10 mouse cellular contexts compared by ENCODE assay signal in genomic region chr8:11730271-11730940, GRCm38 (mm10). TPM values are rescaled to one million over a fixed set of nuclear protein-coding genes. Genes with fewer than 3 reads are reported as not detected.
DNase-seq lines count a peak whose midpoint lies in the region; ATAC-seq and TF ChIP-seq lines count a peak whose summit lies in the region.
"Had no signal": no experiment of that assay in that cellular context is flagged by ENCODE, and none has a peak within 500 bp of the region (broad histone marks: within the 10 kb centered on the region; RNA-seq: fewer than 3 reads in every experiment).

No protein-coding gene starts in this region.

- peak; percentile 66 for DNase-seq in NIH3T3 (ENCODE audit: low read depth)
- DNase-seq in embryo, embryonic 10 days (ENCODE audit: low spot score) = peak; percentile 30
- no peak for DNase-seq in heart, postnatal 0 days (ENCODE audit: low spot score)
- no peak for DNase-seq in left cerebral cortex, postnatal 4 days
- no peak for DNase-seq in ovary, postnatal 14 days (ENCODE audit: low spot score)
- no peak for DNase-seq in adrenal gland, adult 18-20 months (ENCODE audit: low spot score in 2 of 2)
- DNase-seq: cerebellum, adult 9-10 months had no signal

- no peaks in the 10 kb centered on the region for H3K36me3 ChIP-seq in heart, postnatal 0 days (replicated peaks; ENCODE audit: control insufficient read depth, insufficient read depth, low read length)
- H3K36me3 ChIP-seq in limb, embryonic 15.5 days = no peaks in the 10 kb centered on the region

- peak overlapping the region; percentile 43 for H3K27ac ChIP-seq in heart, postnatal 0 days (ENCODE audit: low read depth)
- peak overlapping the region; percentile 76 for H3K27ac ChIP-seq in limb, embryonic 15.5 days

- no peak for TF ChIP-seq EP300 in heart, postnatal 0 days (IDR thresholded peaks at IDR 0.05; ENCODE audit: low read depth)

- no peak overlapping the region; the same call in 1 of the 2 replicates for H3K9ac ChIP-seq in heart, postnatal 0 days (replicated peaks; ENCODE audit: low read depth, low read length)
- no peak overlapping the region for H3K9ac ChIP-seq in limb, embryonic 15.5 days

- peaks cover 25% of the 10 kb centered on the region for H3K27me3 ChIP-seq in heart, postnatal 0 days (ENCODE audit: control insufficient read depth, insufficient read depth, low read length)
- H3K27me3 ChIP-seq in limb, embryonic 15.5 days = peaks cover 36% of the 10 kb centered on the region

- no peak for ATAC-seq in heart, postnatal 0 days (ENCODE audit: insufficient read depth, low read depth)
- ATAC-seq in limb, embryonic 15.5 days (ENCODE audit: insufficient number of reproducible peaks, low FRiP score, low TSS enrichment, low read depth) = no peak

- 0 out of 2 replicates have a peak overlapping the region, but pooled peaks have one; percentile 5 for H3K4me3 ChIP-seq in heart, postnatal 0 days (ENCODE audit: low read depth, low read length)
- peak overlapping the region; percentile 14; the same call in 1 of the 2 replicates for H3K4me3 ChIP-seq in limb, embryonic 15.5 days

- peak overlapping the region; percentile 77 for H3K4me2 ChIP-seq in heart, postnatal 0 days (ENCODE audit: low read depth, low read length)
- peak overlapping the region; percentile 19 for H3K4me2 ChIP-seq in limb, embryonic 15.5 days

- WGBS in heart, postnatal 0 days = 29% methylated on average over 12 of the region's 12 CpGs
- 24% methylated on average over 12 of the region's 12 CpGs for WGBS in limb, embryonic 15.5 days

- peaks cover 17% of the 10 kb centered on the region for H3K4me1 ChIP-seq in heart, postnatal 0 days (ENCODE audit: control insufficient read depth, insufficient read depth)
- peaks cover 33% of the 10 kb centered on the region for H3K4me1 ChIP-seq in limb, embryonic 15.5 days

- TF ChIP-seq CTCF in heart, postnatal 0 days (IDR thresholded peaks at IDR 0.05; ENCODE audit: low read depth) = no peak

- intact Hi-C loops in left cerebral cortex, postnatal 4 days (cut with DNase I) = no loop called here

- H3K9me3 ChIP-seq in heart, postnatal 0 days (replicated peaks; ENCODE audit: control insufficient read depth, low read length) = no peaks in the 10 kb centered on the region
- no peaks in the 10 kb centered on the region for H3K9me3 ChIP-seq in limb, embryonic 15.5 days

RNA-seq across cellular contexts. Expression of gene Arhgef7, which starts 2.9 kb away (rescaled TPM):
- 77.1 TPM in 2 replicates for total RNA-seq in heart, postnatal 0 days (2014; rRNA removed; ENCODE audit: low replicate concordance)
- polyA plus RNA-seq in heart, postnatal 0 days (2015; fragmentation: Nextera tagmentation; extraction: Ambion mirVana) = 43.7 and 49.2 TPM in 2 replicates
- 50.1 and 55.5 TPM in 2 replicates for polyA plus RNA-seq in limb, embryonic 15.5 days (2015; fragmentation: Nextera tagmentation; extraction: Ambion mirVana)
- 100 to 1,000 TPM; 215 to 219 TPM for total RNA-seq in left cerebral cortex, postnatal 4 days (2021)
- 10 to 100 TPM; 36.6 to 38.3 TPM for total RNA-seq in adrenal gland, adult 18-20 months (2021)

RNA-seq across cellular contexts. Expression of gene 1700016D06Rik, which starts 29.5 kb away (rescaled TPM):
- not detected in 2 replicates for total RNA-seq in heart, postnatal 0 days (2014; rRNA removed; ENCODE audit: low replicate concordance)
- not detected in 2 replicates for polyA plus RNA-seq in heart, postnatal 0 days (2015; fragmentation: Nextera tagmentation; extraction: Ambion mirVana)
- polyA plus RNA-seq in limb, embryonic 15.5 days (2015; fragmentation: Nextera tagmentation; extraction: Ambion mirVana) = 0.53 TPM in 1 of 2 replicates, not detected in the other
- not detected for total RNA-seq in left cerebral cortex, postnatal 4 days (2021)
- not detected for total RNA-seq in adrenal gland, adult 18-20 months (2021)
- polyA plus RNA-seq: intestine, embryonic 14.5 days; small intestine, adult 2 months had no signal

Comparison
In these comparisons a context has a peak if more than half of its experiments do, and no peak if none do; other contexts are left out.
1. DNase-seq: peak in NIH3T3 (single experiment) and embryo, embryonic 10 days (single experiment); none in heart, postnatal 0 days (single experiment), left cerebral cortex, postnatal 4 days (single experiment), ovary, postnatal 14 days (single experiment) and adrenal gland, adult 18-20 months (0 of 2).